Mouse (Mus musculus): ENCODE measurements around the gene Vmn1r170. TPM values are rescaled to one million over a fixed set of nuclear protein-coding genes. Genes with fewer than 3 reads are reported as not detected.
"Not testable (repeated sequence)": the region's sequence is repeated elsewhere in the genome, so short reads cannot be mapped to it uniquely, and the experiment has no call there.

Gene Vmn1r170
- total RNA-seq (2021): not detected
- long read RNA-seq, experiment 1: 0 reads
- long read RNA-seq, experiment 2: 0 reads

GRCm38 (mm10) chr7:23605875-23606274 lies at the start of gene Vmn1r170:
Gene Vmn1r170 (plus strand): TSS chr7:23606175.
- DNase-seq (ENCODE audit: low spot score in 2 of 2): not testable (repeated sequence)

- DNase-seq (ENCODE audit: low spot score in 2 of 2): not testable (repeated sequence)
Observed at GRCm38 (mm10) chr7:23575226-23575625, 30.7 kb upstream of the Vmn1r170 start, which contains the start of gene Vmn1r169. Gene Vmn1r169 (plus strand): TSS chr7:23575526.

GRCm38 (mm10) chr7:23630422-23630821 lies 24.4 kb downstream of the Vmn1r170 start, which contains the start of gene Vmn1r171:
Gene Vmn1r171 (plus strand): TSS chr7:23630722.
- DNase-seq (ENCODE audit: low spot score in 2 of 2): no peak

Other genes starting within 250 kb of the Vmn1r170 start
- gene Nlrp5, start 220.3 kb upstream of the Vmn1r170 start, total RNA-seq (2021): not detected
- not detected for gene Vmn1r167, start 99.0 kb upstream of the Vmn1r170 start, total RNA-seq (2021)
- gene Vmn1r168, start 66.4 kb upstream of the Vmn1r170 start, total RNA-seq (2021): not detected
- not detected for gene Vmn1r169, start 30.6 kb upstream of the Vmn1r170 start, total RNA-seq (2021)
- not detected for gene Vmn1r171, start 24.5 kb downstream of the Vmn1r170 start, total RNA-seq (2021)
- not detected for gene Vmn1r172, start 52.1 kb downstream of the Vmn1r170 start, total RNA-seq (2021)
- gene Vmn1r173, start 94.5 kb downstream of the Vmn1r170 start, total RNA-seq (2021): not detected
- not detected for gene Vmn1r174, start 146.1 kb downstream of the Vmn1r170 start, total RNA-seq (2021)
- not detected for gene Vmn1r175, start 204.5 kb downstream of the Vmn1r170 start, total RNA-seq (2021)
- not detected for gene Vmn1r176, start 231.2 kb downstream of the Vmn1r170 start, total RNA-seq (2021)